Mouse (Mus musculus): ENCODE data around the gene Tmem80. TPM values are rescaled to one million over a fixed set of nuclear protein-coding genes. Genes with fewer than 3 reads are reported as not detected.

Gene Tmem80
- total and polyA plus RNA-seq, 2 experiments from 2014 or later = 25.8 to 34.5 TPM

DNA sequence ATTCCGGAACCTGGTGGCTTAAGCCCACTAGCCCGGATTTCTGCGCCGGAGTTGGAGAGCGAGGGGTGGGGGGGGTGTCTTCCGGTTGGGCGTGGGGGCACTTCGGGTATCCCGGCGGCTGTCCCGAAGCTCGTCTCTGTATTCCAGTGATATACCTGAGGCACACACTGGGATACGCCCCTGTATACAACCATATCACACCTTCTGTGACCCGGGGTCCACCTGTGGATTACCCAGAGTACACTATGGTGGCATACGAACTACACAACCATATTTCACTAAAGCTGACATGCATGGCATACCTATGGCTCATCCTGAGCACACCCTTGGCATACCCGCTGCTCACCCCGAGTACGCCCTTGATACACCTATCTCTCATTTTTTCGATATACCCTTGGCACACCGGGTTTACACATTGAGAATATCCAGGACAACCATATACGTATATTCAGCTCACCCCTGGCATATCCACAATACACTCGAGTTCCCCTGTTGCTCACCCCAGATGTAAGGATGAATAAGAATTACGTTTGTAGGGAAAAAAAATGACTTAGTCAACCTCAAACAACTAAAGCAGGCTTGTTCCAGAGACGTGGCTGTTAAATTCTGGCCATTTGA lies 943 bp downstream of the Tmem80 start:
- Histone ChIP-seq H3K36me3 (ENCODE audit: insufficient read depth, low read length) (peaks cover 4% of the 10 kb centered on the region; the same call in 1 of the 2 replicates), H3K9me3 (ENCODE audit: low read length) (no peaks in the 10 kb centered on the region), H3K9ac (replicated peaks; ENCODE audit: low read length, poor library complexity, severe bottlenecking) (peak overlapping the region; percentile 89), H3K27ac (ENCODE audit: low read depth, low read length) (peak overlapping the region; percentile 100), H3K4me2 (ENCODE audit: low read depth, low read length, poor library complexity, severe bottlenecking) (peak overlapping the region; percentile 99), H3K4me3 (ENCODE audit: low read depth, low read length) (peak overlapping the region; percentile 65), H3K27me3 (ENCODE audit: insufficient read depth, low read length) (no peaks in the 10 kb centered on the region), H3K4me1 (ENCODE audit: insufficient read depth, low read length) (peaks cover 11% of the 10 kb centered on the region; the same call in 1 of the 2 replicates)
- WGBS = 16% methylated on average over 24 of the region's 24 CpGs
- DNase-seq (ENCODE audit: low spot score) = no peak
- ATAC-seq (ENCODE audit: low FRiP score) = no peak; the same call in 1 of the 2 replicates
- no peak for TF ChIP-seq CTCF (IDR thresholded peaks at IDR 0.05)

DNA sequence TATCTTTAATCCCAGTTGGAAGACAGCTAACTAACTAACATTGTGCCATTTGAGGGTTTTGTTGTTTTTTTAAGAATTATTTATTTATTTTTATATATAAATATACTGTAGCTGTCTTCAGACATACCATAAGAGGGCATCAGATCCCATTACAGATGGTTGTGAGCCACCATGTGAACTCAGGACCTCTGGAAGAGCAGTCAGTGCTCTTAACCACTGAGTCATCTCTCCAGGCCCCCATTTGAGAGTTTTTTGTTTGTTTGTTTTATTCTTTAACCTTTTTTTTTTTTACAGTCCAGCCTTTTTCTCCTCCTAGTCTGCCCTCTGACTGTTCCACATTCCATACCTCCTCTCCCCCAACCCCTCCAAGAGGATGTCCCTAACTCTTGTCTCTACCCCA lies 3.2 kb downstream of the Tmem80 start:
- peaks cover 11% of the 10 kb centered on the region; the same call in 1 of the 2 replicates for H3K4me1 ChIP-seq (ENCODE audit: insufficient read depth, low read length)
- H3K27ac ChIP-seq (ENCODE audit: low read depth, low read length) = no peak overlapping the region
- no peak for ATAC-seq (ENCODE audit: low FRiP score)
- TF ChIP-seq CTCF (IDR thresholded peaks at IDR 0.05) = peak; percentile 18
- no peaks in the 10 kb centered on the region for H3K27me3 ChIP-seq (ENCODE audit: insufficient read depth, low read length)
- H3K36me3 ChIP-seq (ENCODE audit: insufficient read depth, low read length) = peaks cover 4% of the 10 kb centered on the region; the same call in 1 of the 2 replicates
- no peak overlapping the region for H3K4me2 ChIP-seq (ENCODE audit: low read depth, low read length, poor library complexity, severe bottlenecking)
- no peak overlapping the region for H3K4me3 ChIP-seq (ENCODE audit: low read depth, low read length)
- no peaks in the 10 kb centered on the region for H3K9me3 ChIP-seq (ENCODE audit: low read length)
- H3K9ac ChIP-seq (replicated peaks; ENCODE audit: low read length, poor library complexity, severe bottlenecking) = no peak overlapping the region
- no peak for DNase-seq (ENCODE audit: low spot score)

DNA sequence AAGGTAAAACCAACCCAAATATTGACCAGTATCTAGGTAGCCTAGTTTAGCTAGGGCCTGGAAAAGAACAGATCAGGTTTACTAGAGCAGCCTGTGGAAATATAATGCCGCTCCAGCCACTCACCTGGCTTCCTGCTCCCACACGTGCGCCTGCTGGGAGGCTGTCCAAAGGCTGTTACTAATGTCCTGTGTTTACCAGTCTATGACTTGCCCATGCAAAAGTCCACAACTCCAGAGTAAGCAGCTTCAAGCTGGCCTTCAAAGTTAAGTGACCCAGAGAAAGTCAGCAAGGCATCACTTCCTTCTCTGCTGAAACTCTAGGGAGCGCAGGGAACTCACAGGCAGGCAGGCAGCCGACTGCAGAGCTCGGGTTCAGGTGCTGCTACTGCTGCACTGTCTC lies 4.5 kb downstream of the Tmem80 start:
- H3K36me3 ChIP-seq (ENCODE audit: insufficient read depth, low read length) = peaks cover 4% of the 10 kb centered on the region; the same call in 1 of the 2 replicates
- ATAC-seq (ENCODE audit: low FRiP score) (no peak), DNase-seq (ENCODE audit: low spot score) (no peak)
- H3K27me3 ChIP-seq (ENCODE audit: insufficient read depth, low read length) = no peaks in the 10 kb centered on the region
- no peak overlapping the region for H3K9ac ChIP-seq (replicated peaks; ENCODE audit: low read length, poor library complexity, severe bottlenecking)
- H3K4me1 ChIP-seq (ENCODE audit: insufficient read depth, low read length) = 0 out of 2 replicates have a peak, but pooled peaks cover under 1% of the 10 kb centered on the region
- WGBS = 89% methylated on average over 6 of the region's 6 CpGs
- no peak for TF ChIP-seq CTCF (IDR thresholded peaks at IDR 0.05)
- no peak overlapping the region for H3K27ac ChIP-seq (ENCODE audit: low read depth, low read length)
- H3K4me2 ChIP-seq (ENCODE audit: low read depth, low read length, poor library complexity, severe bottlenecking) = no peak overlapping the region
- no peak overlapping the region for H3K4me3 ChIP-seq (ENCODE audit: low read depth, low read length)
- H3K9me3 ChIP-seq (ENCODE audit: low read length) = no peaks in the 10 kb centered on the region

- Histone ChIP-seq H3K27ac (ENCODE audit: low read depth, low read length) (no peak overlapping the region), H3K9ac (replicated peaks; ENCODE audit: low read length, poor library complexity, severe bottlenecking) (no peak overlapping the region), H3K9me3 (ENCODE audit: low read length) (no peaks in the 10 kb centered on the region), H3K4me2 (ENCODE audit: low read depth, low read length, poor library complexity, severe bottlenecking) (no peak overlapping the region), H3K4me1 (ENCODE audit: insufficient read depth, low read length) (no peaks in the 10 kb centered on the region), H3K36me3 (ENCODE audit: insufficient read depth, low read length) (peaks cover 4% of the 10 kb centered on the region; the same call in 1 of the 2 replicates), H3K27me3 (ENCODE audit: insufficient read depth, low read length) (peaks cover 8% of the 10 kb centered on the region), H3K4me3 (ENCODE audit: low read depth, low read length) (no peak overlapping the region)
- 87% methylated on average over 2 of the region's 2 CpGs for WGBS
- 0 out of 2 replicates have a peak, but pooled peaks have one; percentile 18 for ATAC-seq (ENCODE audit: low FRiP score)
- DNase-seq (ENCODE audit: low spot score) = no peak
- TF ChIP-seq CTCF (IDR thresholded peaks at IDR 0.05) = no peak
Observed at GRCm38 (mm10) chr7:141335044-141335579, 7.6 kb downstream of the Tmem80 start.

DNA sequence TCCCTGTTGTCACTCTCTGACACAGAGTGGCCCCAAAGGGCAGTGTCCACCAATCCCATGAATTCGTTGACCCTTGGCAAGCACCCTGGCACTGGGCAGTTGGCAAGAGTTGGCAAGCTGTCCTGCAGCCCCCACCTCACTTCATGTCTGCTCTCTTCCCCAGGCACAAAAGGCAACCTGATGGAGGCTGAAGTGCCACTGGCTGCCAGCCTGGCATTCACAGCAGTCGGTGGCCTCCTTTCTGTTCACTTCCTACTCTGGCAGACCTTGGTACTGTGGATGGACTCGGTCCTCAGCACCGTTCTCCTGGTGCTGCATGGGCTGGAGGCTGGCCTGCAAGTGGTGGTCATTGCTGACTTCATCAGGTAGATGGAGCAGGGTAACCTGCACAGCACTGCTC lies 8.1 kb downstream of the Tmem80 start:
- ATAC-seq (ENCODE audit: low FRiP score) (no peak), DNase-seq (ENCODE audit: low spot score) (peak; percentile 56)

DNA sequence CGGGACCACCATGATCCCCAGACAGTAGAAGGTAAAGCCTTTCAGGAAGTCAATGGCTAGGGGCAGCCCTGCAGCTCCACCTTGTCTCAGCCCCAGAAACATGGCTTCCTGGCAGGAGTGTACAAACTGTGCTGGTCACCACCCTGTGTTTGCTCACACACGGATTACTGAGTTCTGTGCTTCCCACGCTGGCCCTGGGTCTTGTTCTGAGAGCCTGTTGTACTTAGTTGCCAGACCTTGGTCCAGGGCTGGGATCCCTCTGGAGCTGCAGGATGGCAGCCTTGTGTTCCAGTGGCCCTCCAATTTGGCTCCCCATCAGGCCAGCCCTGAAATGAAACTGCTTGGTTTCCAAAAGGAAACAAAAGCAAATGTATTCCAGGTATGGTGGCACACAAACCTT lies 8.8 kb downstream of the Tmem80 start:
- H3K27ac ChIP-seq (ENCODE audit: low read depth, low read length) = no peak overlapping the region
- peaks cover 4% of the 10 kb centered on the region; the same call in 1 of the 2 replicates for H3K36me3 ChIP-seq (ENCODE audit: insufficient read depth, low read length)
- no peaks in the 10 kb centered on the region for H3K9me3 ChIP-seq (ENCODE audit: low read length)
- WGBS = 90% methylated on average over 3 of the region's 3 CpGs
- no peak overlapping the region for H3K4me3 ChIP-seq (ENCODE audit: low read depth, low read length)
- H3K27me3 ChIP-seq (ENCODE audit: insufficient read depth, low read length) = peaks cover 8% of the 10 kb centered on the region
- H3K9ac ChIP-seq (replicated peaks; ENCODE audit: low read length, poor library complexity, severe bottlenecking) = no peak overlapping the region
- TF ChIP-seq CTCF (IDR thresholded peaks at IDR 0.05) = no peak
- no peak for ATAC-seq (ENCODE audit: low FRiP score)
- H3K4me2 ChIP-seq (ENCODE audit: low read depth, low read length, poor library complexity, severe bottlenecking) = no peak overlapping the region
- no peak for DNase-seq (ENCODE audit: low spot score)
- H3K4me1 ChIP-seq (ENCODE audit: insufficient read depth, low read length) = no peaks in the 10 kb centered on the region

More for the DNA sequence above, 8.1 kb downstream of the Tmem80 start:
- no peak overlapping the region for H3K27ac ChIP-seq (ENCODE audit: low read depth, low read length)
- 88% methylated on average over 4 of the region's 4 CpGs for WGBS
- H3K9ac ChIP-seq (replicated peaks; ENCODE audit: low read length, poor library complexity, severe bottlenecking) = no peak overlapping the region
- no peak overlapping the region for H3K4me2 ChIP-seq (ENCODE audit: low read depth, low read length, poor library complexity, severe bottlenecking)
- no peaks in the 10 kb centered on the region for H3K9me3 ChIP-seq (ENCODE audit: low read length)
- H3K4me1 ChIP-seq (ENCODE audit: insufficient read depth, low read length) = no peaks in the 10 kb centered on the region
- peaks cover 4% of the 10 kb centered on the region; the same call in 1 of the 2 replicates for H3K36me3 ChIP-seq (ENCODE audit: insufficient read depth, low read length)
- no peak for TF ChIP-seq CTCF (IDR thresholded peaks at IDR 0.05)
- H3K4me3 ChIP-seq (ENCODE audit: low read depth, low read length) = no peak overlapping the region
- peaks cover 8% of the 10 kb centered on the region for H3K27me3 ChIP-seq (ENCODE audit: insufficient read depth, low read length)

Measured in midbrain, postnatal 0 days (tissue).